Mouse (Mus musculus) hindbrain, embryonic 16.5 days (tissue): ENCODE results near the gene Tmem234. TPM values are rescaled to one million over a fixed set of nuclear protein-coding genes. Genes with fewer than 3 reads are reported as not detected.
A peak's percentile ranks its signal among the peaks of the same experiment; 100 is the strongest.

Experiments
- ATAC-seq: fragments of 200-750 bp; cut with Nextera tagmentation; 2 replicates; pipeline ENCODE4 v1.8.0; 2017; ENCODE audit warnings: moderate TSS enrichment, moderate library complexity
- H3K27ac ChIP-seq: fragments of 300-500 bp; sonication (generic); 2 replicates; pipeline ENCODE4 v1.5.1; 2014; ENCODE audit warnings: low read depth, mild to moderate bottlenecking, control low read depth, low read length, moderate library complexity
- H3K27me3 ChIP-seq: fragments of 300-500 bp; sonication (generic); replicated peaks from 2 replicates; pipeline ENCODE4 v1.6.1; 2014; ENCODE audit warnings: low read length; ENCODE audit not compliant: control insufficient read depth, insufficient read depth
- H3K36me3 ChIP-seq: fragments of 300-500 bp; sonication (generic); 2 replicates; pipeline ENCODE4 v1.6.1; 2014; ENCODE audit warnings: mild to moderate bottlenecking, low read length, moderate library complexity, mixed read lengths; ENCODE audit not compliant: control insufficient read depth, insufficient read depth
- H3K4me1 ChIP-seq: fragments of 300-500 bp; sonication (generic); 2 replicates; pipeline ENCODE4 v1.6.1; 2014; ENCODE audit warnings: low read depth, low read length; ENCODE audit not compliant: control insufficient read depth, insufficient read depth
- H3K4me2 ChIP-seq: fragments of 300-500 bp; sonication (generic); 2 replicates; pipeline ENCODE4 v1.6.1; 2014; ENCODE audit warnings: mild to moderate bottlenecking, low read length, control low read depth, moderate library complexity
- H3K4me3 ChIP-seq: fragments of 300-500 bp; sonication (generic); 2 replicates; pipeline ENCODE4 v1.5.1; 2014; ENCODE audit warnings: mild to moderate bottlenecking, low read length, control low read depth, moderate library complexity
- H3K9ac ChIP-seq: fragments of 300-500 bp; sonication (generic); 2 replicates; pipeline ENCODE4 v1.6.1; 2014; ENCODE audit warnings: low read depth, mild to moderate bottlenecking, control low read depth, low read length, moderate library complexity
- H3K9me3 ChIP-seq: fragments of 300-500 bp; sonication (generic); 2 replicates; pipeline ENCODE4 v1.6.1; 2014; ENCODE audit warnings: mild to moderate bottlenecking, low read length, moderate library complexity; ENCODE audit not compliant: control insufficient read depth
- WGBS: fragments of 180-500 bp; shearing (Covaris S2); extraction: QIAGEN DNeasy Blood & Tissue Kit; methylation state at CpG from one replicate; pipeline ENCODE4 v1.1.7; 2014; 5-methylcytosine and 5-hydroxymethylcytosine counted together
- polyA plus RNA-seq: library from polyadenylated mRNA; unstranded; fragments of >200 nt; fragmentation: Nextera tagmentation; extraction: Ambion mirVana; gene quantifications from 2 replicates; pipeline ENCODE4 v1.2.1, GENCODE M21; 2015

Tmem234 gene
- polyA plus RNA-seq, 1 experiment from 2014 or later = 190 TPM

DNA sequence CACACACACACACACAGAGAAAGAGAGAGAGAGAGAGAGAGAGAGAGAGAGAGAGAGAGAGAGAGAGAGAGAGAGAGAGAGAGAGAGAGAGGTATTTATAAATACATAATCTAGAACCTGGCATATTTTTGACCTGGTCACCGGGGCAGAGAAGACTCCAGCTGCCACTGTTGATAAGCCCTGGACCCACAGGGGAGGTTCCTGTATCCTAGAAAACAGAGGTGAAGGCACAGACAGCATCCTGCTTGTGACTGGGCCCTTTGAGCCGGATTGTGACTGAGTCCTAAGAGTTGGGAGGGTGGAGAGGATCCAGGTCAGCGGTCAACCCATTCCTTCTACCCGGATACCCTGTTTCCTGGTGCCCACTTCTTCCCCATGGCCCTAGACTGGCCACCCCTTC is 11.6 kb upstream of the Tmem234 start:
- ATAC-seq = no peak
- Histone ChIP-seq H3K36me3 (peaks cover 25% of the 10 kb centered on the region), H3K27me3 (peaks cover 2% of the 10 kb centered on the region; the same call in 1 of the 2 replicates), H3K4me1 (no peaks in the 10 kb centered on the region; the same call in 1 of the 2 replicates), H3K9me3 (no peaks in the 10 kb centered on the region), H3K9ac (no peak overlapping the region), H3K4me3 (no peak overlapping the region), H3K4me2 (no peak overlapping the region), H3K27ac (no peak overlapping the region)
- WGBS = 83% methylated on average over 4 of the region's 4 CpGs

DNA sequence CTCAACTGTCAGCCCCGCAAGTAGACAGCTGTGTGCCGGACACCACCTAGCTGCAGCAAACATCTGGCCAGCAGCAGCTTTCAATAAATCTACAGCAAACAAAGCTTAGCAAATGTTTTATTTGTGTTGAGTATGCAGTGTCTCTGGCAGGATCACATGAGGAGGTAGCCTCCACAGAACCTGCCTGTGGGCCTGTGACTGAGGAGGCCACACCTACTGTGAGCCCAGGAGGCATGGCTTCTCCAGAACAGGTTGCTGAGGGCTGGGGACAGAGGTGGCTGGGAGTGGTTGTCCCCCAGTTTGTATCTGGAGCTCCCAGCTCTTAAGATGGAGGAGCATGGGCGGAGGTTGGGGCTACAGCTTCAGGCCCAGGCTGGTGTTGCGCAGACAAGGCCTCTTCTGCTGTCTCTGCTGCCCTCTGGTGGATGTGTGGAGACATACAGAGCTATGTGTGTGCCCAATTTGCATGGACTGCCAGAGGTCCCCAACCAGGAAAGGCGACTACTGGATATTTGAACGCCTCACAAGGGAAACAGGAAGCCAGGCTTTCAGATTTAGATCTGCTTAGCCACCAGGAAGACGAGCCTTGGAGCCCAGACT is 8.1 kb downstream of the Tmem234 start:
- Histone ChIP-seq H3K4me2 (no peak overlapping the region), H3K4me1 (no peaks in the 10 kb centered on the region; the same call in 1 of the 2 replicates), H3K27me3 (no peaks in the 10 kb centered on the region), H3K27ac (no peak overlapping the region; the same call in 1 of the 2 replicates), H3K4me3 (no peak overlapping the region), H3K9ac (peak overlapping the region; percentile 53), H3K36me3 (peaks cover 29% of the 10 kb centered on the region), H3K9me3 (no peaks in the 10 kb centered on the region)
- peak; percentile 89 for ATAC-seq
- WGBS = 36% methylated on average over 7 of the region's 7 CpGs

DNA sequence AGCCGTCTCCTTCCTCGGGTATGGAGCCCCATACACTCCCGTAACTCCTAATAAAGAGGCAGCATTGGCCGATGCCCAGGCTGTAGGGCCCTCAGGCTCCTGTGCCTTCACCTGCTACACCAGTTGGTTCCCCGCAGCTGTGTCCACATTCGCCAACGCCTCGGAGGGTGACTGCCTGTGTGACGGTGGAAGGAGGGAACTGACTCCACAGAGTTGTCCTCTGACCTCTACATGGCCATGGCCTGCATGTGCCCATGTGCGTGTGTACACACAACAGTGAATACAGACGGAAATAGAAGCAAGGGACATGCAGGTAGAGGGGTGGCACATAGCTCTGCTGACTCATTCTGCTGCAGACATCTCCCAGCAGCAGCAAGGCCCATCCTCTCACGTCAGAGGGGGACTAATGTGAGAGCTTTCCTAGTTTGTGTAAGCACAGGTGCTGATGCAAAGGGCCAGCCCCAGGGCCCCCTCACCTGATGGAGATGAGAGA is 8.7 kb downstream of the Tmem234 start:
- Histone ChIP-seq H3K4me3 (no peak overlapping the region), H3K4me2 (no peak overlapping the region), H3K9me3 (no peaks in the 10 kb centered on the region), H3K4me1 (no peaks in the 10 kb centered on the region; the same call in 1 of the 2 replicates), H3K36me3 (peaks cover 22% of the 10 kb centered on the region), H3K9ac (peak overlapping the region; percentile 20; the same call in 1 of the 2 replicates), H3K27ac (no peak overlapping the region), H3K27me3 (no peaks in the 10 kb centered on the region)
- WGBS = 83% methylated on average over 12 of the region's 12 CpGs
- ATAC-seq = peak; percentile 28; the same call in 1 of the 2 replicates

DNA sequence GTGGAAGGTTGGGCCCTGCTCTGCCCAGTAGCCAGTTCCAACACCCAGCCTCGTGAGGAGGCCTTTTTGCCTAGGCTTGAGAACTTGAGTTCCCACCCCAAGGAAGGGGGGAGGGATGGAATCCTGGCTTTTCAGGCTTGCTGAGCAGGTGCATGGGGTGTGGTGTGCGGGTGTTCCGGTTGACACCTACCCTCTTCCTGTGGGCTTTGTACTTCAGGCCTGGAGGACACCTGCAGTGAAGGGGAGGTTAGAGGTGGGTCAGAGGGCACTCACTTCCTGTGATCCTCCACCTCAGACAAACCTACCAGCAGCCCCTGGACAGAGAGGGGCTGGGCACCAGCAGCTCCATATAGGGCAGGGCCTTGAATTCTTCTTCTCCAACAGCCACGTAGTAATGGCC is 9.6 kb downstream of the Tmem234 start:
- H3K4me2 ChIP-seq = no peak overlapping the region
- WGBS = 77% methylated on average over 4 of the region's 4 CpGs
- H3K4me3 ChIP-seq = no peak overlapping the region
- H3K36me3 ChIP-seq = peaks cover 15% of the 10 kb centered on the region
- no peak overlapping the region for H3K27ac ChIP-seq
- H3K27me3 ChIP-seq = no peaks in the 10 kb centered on the region
- no peaks in the 10 kb centered on the region; the same call in 1 of the 2 replicates for H3K4me1 ChIP-seq
- H3K9me3 ChIP-seq = no peaks in the 10 kb centered on the region
- H3K9ac ChIP-seq = no peak overlapping the region
- no peak for ATAC-seq

DNA sequence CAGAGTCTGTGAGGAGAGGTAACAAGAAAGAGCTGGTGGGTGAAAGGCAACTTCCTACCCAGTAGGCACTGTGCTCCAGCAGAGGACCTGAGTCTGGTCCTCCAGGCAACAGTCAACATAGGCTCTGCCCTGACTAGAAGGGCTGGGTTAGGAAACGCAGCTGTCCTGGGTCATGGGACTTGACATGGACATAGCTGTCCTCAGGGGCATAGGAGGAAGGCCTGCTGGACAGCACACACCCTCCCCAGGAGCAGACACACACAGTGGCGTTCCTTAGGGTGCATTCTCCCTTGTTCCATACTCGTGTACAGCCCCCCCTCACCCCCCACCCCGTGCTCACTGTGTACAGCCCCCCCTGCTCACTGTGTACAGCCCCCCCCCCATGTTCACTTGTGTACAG is 10.0 kb downstream of the Tmem234 start:
- Histone ChIP-seq H3K36me3 (peaks cover 15% of the 10 kb centered on the region), H3K27ac (no peak overlapping the region), H3K27me3 (no peaks in the 10 kb centered on the region), H3K4me3 (no peak overlapping the region), H3K9ac (no peak overlapping the region), H3K4me1 (no peaks in the 10 kb centered on the region; the same call in 1 of the 2 replicates), H3K9me3 (no peaks in the 10 kb centered on the region), H3K4me2 (no peak overlapping the region)
- ATAC-seq = no peak
- WGBS = 75% methylated on average over 4 of the region's 4 CpGs

DNA sequence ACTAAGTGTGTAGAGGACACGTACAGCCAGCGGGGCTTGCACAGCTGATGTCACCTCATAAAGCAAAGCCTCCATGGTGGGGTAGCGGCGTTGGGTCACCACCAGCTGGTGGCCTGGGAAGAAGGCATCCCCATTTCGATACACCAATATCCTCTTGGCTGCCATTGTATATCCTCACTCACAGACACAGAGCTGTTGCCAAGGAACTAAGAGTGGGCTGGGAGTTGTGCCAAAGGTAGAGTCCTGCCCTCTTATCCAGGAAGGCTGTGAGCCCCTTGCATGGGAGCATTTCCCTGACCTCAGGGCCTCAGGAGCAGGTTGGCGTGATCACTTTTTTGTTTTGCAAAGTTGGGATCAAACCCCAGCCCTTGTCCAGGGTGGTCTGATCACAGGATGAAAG is 13.6 kb downstream of the Tmem234 start, which contains the start of gene Dcdc2b:
Gene Dcdc2b (minus strand): TSS at position 165 of the 400 bp plus-strand sequence.
- no peaks in the 10 kb centered on the region for H3K9me3 ChIP-seq
- 59% methylated on average over 6 of the region's 6 CpGs for WGBS
- H3K36me3 ChIP-seq = peaks cover 4% of the 10 kb centered on the region; the same call in 1 of the 2 replicates
- H3K4me2 ChIP-seq = no peak within 1 kb of the TSS
- H3K4me3 ChIP-seq = no peak within 1 kb of the TSS
- 0 out of 2 replicates have a peak within 1 kb of the TSS, but pooled peaks have one; percentile 29 for H3K27ac ChIP-seq
- H3K9ac ChIP-seq = no peak within 1 kb of the TSS
- no peak for ATAC-seq
- peaks cover 6% of the 10 kb centered on the region for H3K4me1 ChIP-seq
- H3K27me3 ChIP-seq = no peaks in the 10 kb centered on the region

DNA sequence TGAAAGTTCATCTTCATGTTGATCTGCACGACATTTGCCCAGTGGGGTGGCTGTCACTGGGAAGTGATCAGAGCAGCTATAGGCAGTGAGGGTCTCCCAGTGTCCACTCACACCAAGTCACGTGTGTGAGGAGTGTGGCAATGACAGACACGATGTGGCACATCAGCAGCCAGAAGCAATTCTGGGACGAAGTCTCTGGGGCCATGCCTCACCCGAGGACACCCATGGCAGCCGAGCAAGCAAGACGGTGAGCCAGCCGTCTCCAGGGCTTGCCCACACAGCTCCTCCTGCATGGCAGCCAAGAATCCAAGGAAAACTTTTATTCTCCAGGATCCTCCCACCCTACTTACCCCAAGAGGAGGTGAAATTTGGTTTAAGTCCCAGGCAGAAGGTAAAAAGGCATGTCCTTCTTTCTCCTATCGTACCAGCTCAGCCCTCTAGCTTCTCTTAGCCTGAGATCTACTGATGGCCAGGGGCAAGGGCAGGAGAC is 15.4 kb downstream of the Tmem234 start:
- 82% methylated on average over 9 of the region's 9 CpGs for WGBS
- Histone ChIP-seq H3K9me3 (no peaks in the 10 kb centered on the region), H3K4me1 (peaks cover 8% of the 10 kb centered on the region), H3K4me3 (no peak overlapping the region), H3K36me3 (peaks cover 4% of the 10 kb centered on the region; the same call in 1 of the 2 replicates), H3K27me3 (no peaks in the 10 kb centered on the region), H3K27ac (no peak overlapping the region), H3K4me2 (no peak overlapping the region), H3K9ac (no peak overlapping the region)
- no peak for ATAC-seq

DNA sequence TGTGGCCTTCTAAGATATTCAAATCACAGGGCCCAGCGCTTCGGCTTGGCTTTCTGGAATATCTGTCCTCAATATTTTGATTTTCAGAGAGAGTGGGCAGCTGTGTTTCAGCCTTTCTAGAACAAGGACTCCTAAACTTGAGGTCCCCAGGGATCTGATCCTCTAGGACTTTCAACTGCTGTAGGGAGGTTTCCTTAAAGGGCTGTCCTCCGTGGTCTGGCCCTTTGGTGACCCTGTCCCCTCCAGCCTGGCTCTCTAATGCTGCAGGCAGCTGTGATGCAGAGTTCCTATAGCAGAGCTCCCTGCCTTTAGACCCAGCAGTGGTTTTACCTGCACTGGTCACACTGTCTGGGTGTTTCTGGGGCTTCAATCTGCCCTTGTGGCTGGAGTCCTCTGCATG is 16.2 kb downstream of the Tmem234 start:
- H3K4me1 ChIP-seq = peaks cover 16% of the 10 kb centered on the region
- H3K36me3 ChIP-seq = peaks cover 4% of the 10 kb centered on the region; the same call in 1 of the 2 replicates
- WGBS = 93% methylated on average over 3 of the region's 3 CpGs
- no peak overlapping the region for H3K27ac ChIP-seq
- no peaks in the 10 kb centered on the region for H3K9me3 ChIP-seq
- H3K27me3 ChIP-seq = no peaks in the 10 kb centered on the region
- no peak overlapping the region for H3K9ac ChIP-seq
- H3K4me3 ChIP-seq = no peak overlapping the region
- H3K4me2 ChIP-seq = no peak overlapping the region
- ATAC-seq = no peak

DNA sequence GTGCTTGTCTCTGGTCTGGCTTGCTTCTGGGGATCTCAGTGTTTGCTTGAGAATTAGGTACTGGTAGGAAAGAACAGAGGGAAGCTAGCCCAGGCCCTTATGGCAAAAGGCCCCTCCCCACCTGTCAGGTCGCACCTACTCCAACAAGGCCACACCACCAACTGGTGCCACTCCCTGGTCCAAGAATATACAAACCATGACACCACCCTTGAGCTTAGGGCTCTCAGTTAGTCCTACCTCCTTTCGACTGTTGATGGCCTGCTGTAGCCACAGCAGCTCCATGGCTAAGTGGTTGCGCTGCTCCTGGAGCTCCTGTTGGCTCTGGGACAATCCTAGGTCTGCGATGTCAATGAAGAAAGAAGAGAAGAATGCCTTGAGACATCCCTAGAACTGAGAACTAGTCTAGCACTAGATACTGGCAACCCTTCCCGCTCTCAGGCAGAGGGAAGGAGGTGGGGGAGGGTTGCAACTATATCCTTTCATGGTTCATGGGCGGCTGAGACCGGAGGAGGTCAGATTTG is 16.7 kb downstream of the Tmem234 start:
- Histone ChIP-seq H3K36me3 (peaks cover 4% of the 10 kb centered on the region; the same call in 1 of the 2 replicates), H3K9ac (no peak overlapping the region), H3K9me3 (no peaks in the 10 kb centered on the region), H3K4me2 (no peak overlapping the region), H3K4me1 (peaks cover 21% of the 10 kb centered on the region), H3K27me3 (no peaks in the 10 kb centered on the region), H3K27ac (no peak overlapping the region), H3K4me3 (no peak overlapping the region)
- no peak for ATAC-seq
- WGBS = 97% methylated on average over 7 of the region's 7 CpGs
